Mouse (Mus musculus): ENCODE measurements around the gene Lmod3.

The Lmod3 gene

DNA sequence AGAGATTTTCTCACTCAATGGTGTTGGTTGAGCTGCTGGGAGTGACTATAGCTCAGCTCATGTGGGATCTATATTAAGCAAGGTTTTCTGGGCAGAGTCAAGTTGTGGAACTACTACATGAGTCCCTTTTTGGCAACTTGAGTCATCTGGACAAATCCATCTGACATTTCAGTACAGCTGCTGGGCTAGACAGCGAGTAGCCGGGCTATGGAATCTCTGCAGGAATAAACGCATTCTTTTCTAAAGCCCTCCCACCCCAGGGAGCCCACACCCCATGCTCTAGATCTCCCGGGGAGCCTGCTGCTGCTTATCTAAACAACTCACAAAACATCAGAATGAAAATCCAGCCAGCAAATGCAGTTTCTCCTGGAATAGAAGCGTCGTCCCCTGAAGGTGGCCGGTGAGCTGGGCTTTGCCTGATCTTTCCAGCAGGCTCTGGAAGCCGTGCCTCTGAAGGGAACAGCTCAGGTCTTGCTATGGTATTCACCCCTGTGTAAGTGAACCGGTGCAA is at the start of gene Lmod3:
Lmod3 (minus strand) TSS at position 49 of the 511 bp plus-strand sequence.
- no peak for DNase-seq (ENCODE audit: low spot score)

DNA sequence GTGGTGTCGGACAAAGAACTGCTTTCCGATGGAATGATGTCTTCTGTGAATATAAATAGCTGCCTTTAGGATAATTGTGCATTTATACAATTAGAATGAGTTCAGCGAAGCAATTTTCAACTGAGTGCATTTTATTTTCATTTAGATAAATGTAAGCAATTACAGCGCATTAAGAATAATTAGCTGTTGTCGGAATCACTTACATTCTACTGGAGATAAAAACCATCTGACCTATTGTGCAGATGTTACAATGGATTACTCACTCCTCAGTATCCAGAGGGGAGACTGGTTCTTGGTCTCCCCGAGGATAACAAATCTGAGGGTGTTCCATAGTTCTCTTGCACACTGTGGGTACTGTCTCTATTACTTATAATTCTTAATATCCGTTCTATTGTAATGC is 49.7 kb upstream of the Lmod3 start:
- DNase-seq (ENCODE audit: low spot score), result no peak

DNA sequence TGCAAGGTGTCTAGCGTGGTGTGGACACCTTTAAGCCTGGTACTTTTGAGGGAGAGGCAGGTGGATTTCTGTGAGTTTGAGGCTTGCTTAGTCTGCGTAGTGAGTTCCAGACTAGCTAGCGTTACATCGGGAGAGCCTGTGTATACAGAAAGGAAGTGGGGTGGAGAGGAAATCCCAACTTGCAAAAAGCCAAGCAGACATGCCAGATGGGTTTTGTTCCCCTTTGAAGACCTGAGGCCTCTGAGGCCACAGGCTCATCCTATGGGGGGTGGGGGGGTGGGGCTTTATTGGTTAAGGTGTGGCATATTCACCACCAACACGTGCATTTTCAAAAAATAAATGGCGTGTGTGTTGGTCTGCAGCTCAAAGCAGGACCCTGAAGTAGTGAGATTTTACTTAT is 48.1 kb upstream of the Lmod3 start:
- DNase-seq (ENCODE audit: low spot score), result no peak

DNA sequence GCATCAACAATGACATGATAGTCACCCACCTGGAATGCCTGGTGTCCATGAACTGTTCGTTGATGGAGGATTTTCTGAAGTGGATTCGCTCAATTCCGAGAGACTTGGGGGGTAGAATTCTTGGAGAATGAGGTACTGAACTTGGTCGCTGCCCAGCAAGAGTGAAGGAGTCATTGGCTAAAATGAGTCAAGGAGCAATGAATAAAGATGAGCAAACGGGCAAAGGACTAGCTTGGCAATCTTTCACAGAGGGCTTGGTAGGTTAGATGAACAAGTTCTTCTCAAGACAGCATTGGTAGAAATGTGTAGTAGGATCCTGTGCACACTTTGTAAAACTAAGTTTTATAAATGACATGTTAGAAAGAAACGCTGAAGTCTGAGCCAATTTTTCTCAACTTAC is 47.6 kb upstream of the Lmod3 start:
- DNase-seq (ENCODE audit: low spot score), result no peak

DNA sequence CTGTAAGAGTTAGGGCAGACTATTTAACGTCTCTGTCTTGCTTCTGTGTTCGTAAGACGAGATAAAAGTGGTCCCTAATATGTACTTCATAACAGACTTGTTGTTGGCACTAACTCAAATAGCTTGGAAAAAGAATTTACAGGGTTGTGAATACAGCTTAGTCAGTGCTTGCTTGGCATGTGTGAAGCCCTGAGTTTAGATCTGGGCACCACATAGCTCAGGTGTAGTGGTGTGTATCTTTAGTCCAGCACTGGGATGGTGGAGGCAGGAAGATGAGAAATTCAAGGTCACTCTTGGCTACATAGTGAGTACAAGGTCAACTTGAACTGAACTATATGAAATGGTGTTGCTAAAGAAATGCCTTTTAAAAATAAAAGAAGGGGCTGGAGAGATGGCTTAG is 44.6 kb upstream of the Lmod3 start:
- no peak for DNase-seq (ENCODE audit: low spot score)

DNA sequence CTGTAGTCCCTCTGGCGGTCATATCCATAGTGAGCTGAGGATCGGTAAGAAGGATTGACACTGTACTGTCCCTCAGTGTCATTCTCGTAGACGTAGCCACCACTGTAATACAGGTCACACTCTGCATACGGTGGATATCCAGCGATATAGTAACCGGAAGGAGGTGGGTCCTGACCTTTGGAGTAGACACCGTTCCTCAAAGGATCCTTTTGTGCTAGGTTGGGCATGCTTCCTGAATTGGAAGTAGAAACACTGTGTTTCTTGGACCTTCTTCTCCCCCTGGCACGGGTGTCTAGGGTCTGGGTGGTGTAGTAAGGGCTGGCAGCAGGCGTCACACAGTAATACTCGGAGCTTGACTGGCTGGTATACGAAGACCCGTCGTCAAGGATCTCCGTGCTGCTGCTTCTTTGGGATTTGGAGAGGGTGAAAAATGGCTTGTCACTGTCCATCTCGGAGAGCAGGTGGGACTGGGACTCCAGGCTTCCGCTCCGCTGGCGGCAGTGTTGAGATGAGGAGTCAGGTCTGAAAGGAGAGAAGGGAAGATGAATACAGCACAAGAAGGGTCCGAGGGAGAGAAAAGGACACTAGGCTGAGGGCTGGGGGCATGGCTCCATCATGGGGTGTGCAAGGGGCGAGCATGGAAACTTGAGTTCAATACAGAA is 43.4 kb upstream of the Lmod3 start:
- DNase-seq (ENCODE audit: low spot score), result no peak

DNA sequence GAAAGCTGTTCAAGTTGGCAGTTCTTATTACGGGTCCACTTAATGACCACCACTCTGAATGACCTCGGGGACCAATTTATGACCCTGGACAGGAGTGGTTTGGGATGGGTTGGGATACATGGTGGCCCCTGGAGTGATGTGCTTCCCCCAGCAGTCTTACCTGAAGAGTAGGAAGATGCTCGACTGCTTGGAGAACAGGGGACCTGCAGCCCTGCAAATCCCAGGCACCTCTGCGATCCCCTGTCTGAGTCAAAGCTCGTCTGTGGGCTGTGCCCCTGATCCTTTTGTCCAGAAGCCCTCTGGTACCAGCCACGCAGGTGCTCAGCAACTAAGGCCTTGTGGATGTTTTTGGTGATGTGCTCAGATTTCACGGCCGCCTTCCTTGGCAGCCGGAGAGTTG is 42.9 kb upstream of the Lmod3 start:
- no peak for DNase-seq (ENCODE audit: low spot score)

DNA sequence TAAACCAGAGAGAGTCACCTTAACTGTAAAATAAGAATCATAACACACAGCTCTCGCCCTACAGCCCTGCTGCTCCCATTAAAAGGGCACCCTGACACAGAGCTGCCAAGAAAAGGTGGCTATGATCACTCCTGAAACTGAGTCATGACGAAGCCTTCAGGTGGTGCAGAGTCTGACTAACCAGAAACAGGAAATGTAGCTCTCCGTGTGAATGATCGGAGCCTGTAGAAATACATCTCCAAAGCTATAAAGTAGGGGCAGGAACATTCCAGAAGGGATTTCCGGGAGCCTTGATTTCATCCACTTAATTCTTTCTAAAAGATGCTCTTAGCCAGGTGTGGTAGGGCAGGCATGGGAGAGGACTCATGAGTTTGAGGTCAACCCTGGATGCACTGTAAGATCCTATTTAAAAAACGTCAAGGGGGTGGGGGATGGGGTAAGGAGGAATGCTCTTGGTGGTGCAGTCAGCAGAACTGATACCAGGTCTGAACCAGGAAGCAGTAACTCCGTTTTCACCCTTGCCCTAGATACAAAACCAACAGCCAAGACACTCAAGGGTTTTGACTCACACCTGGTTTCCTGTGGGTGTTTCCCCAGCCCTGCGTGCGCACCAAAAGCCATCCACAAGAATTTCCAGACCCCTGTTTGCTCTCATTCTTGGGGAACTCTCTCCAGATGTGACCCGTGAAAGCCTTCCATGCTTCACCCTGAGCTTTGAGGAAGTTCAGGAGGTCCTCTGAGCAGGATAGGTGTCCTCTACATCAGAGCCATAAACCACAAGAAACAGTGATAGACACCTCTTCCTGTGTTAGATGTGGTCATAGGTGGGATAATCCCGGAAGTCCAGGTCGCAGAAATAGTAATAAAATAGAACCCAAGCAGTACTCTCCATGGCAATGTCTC is 41.4 kb upstream of the Lmod3 start:
- no peak for DNase-seq (ENCODE audit: low spot score)

DNA sequence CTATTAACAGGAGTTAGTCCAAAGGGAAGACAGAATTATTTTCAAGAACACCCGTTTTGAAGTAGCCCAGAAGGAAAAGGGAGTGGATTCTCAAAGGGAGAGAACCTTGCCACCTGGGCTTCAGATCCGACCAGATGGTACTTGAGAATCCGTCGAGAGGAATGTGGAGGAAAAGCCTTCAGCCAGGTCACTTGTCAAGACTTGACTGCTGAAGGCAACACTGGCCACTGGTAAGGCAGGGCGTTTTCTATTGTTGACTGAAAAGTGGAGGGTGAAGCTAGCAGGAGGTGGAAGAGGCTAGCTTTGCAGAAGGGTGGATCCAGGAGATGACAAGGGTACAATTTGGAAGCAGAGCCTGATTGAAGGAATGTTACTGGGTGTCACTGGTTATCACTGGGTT is 40.3 kb upstream of the Lmod3 start:
- no peak for DNase-seq (ENCODE audit: low spot score)

DNA sequence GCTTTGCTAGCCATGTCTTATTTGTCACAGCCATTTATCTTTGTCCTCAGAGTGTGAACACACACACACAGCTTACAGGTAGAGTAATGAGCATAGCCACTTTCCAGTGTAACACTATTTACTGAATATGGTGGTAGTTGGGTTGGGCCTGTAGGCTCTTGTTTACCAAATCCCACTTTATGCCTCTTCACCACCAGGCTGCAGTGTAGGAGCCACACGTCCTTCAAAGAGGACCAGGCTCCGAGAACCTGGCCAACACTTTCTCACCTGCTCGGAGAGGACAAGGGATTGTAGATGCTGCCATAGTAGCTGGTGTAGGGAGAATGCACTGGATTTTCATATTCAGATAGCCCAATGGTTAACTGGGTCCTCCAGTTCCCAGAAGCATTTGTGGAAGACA is 39.5 kb upstream of the Lmod3 start:
- no peak for DNase-seq (ENCODE audit: low spot score)

DNA sequence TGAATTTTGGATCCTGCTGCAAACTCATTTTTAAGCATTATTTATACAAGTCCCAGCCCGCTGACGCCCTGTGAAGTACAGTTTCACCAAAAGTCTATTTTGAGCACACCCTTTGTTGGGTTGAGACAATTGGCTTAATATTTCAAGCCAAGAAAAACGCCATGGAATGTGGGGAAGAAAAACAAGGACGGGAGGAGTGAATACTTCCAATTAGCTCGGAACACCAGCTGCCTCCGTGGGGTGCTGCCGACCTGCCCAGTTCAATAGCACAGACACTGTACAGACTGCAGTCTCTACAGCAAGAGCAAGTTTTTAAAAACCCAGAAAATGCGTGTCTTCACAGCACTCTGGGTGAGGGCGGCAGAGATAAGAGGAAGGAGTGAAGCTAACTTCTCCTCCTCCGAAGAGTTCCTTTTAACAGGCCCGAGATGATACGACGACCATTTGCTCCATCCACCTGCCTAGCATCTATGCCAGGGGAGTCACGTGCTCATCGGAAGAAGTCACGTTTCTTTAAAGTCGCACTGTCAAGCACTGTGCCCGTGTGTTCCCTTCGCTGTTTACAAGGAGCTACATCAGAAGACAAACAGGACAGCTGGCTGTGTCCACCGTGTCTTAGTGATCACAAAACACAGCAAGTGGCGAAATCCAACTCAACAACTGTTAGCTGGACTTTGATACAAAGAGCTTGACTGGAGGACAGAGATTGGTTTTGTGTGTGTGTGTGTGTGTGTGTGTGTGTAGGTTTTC is 38.8 kb upstream of the Lmod3 start:
- DNase-seq (ENCODE audit: low spot score), result no peak

DNA sequence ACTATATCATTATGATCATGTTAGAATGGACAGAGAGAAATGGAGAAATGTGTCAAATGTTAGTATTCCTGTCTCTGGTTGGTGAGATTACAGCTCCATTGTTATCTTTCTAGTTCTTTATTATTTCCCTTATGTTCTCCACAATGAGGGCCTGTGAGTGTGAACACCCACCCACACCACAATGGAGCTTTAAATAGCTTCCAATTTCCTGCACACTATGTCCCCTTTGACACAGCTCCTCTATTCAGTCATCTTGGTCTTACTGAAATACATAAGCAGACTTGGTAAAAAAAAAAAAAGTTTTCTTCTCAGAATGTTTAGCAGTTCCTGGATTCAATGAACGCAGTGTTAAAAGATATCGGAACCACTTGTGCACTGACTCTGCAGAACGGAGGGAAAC is 38.1 kb upstream of the Lmod3 start:
- DNase-seq (ENCODE audit: low spot score), result no peak

DNA sequence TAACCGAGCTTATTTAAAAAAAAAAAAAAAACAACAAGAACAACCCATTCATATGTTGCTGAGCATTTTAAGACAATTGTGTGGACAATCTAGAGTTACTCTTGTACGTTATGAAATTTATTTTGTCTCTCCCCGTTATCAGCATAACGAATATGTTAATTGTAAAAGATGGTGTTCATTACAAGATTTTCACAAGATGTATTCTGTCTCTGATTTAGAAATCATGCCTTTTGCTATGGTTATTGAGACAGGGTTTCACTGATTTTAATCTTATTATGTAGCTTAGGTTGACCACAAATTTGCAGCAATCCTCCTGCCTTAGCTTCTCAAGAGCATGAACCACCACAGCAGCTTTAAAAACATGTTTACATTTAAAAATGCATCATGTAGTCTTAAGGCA is 37.3 kb upstream of the Lmod3 start:
- DNase-seq (ENCODE audit: low spot score), result no peak

DNA sequence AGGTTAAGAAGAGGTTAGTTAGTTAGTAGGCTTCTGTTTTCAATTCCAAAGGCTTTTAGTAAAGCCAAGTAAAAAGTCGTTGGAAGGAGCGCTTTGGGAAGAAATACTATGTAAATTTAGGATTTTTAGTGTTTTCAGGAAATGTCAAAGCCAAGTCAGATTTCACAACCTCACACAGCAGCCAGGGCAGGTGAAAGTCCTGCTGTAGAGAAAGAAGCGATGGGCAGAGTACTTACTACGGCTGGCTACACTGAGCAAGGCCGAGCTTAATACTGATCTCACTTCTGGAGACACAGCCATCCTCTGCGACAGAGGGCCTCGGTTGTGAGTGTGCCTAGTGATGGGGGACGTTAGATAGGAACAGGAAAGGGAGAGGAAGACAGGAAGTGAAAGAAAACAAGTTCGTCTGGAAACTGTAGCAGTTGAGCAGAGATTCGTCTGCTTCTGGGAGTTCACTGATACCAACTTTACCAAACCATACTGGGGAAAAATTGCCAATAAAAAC is 36.8 kb upstream of the Lmod3 start:
- DNase-seq (ENCODE audit: low spot score), result no peak

DNA sequence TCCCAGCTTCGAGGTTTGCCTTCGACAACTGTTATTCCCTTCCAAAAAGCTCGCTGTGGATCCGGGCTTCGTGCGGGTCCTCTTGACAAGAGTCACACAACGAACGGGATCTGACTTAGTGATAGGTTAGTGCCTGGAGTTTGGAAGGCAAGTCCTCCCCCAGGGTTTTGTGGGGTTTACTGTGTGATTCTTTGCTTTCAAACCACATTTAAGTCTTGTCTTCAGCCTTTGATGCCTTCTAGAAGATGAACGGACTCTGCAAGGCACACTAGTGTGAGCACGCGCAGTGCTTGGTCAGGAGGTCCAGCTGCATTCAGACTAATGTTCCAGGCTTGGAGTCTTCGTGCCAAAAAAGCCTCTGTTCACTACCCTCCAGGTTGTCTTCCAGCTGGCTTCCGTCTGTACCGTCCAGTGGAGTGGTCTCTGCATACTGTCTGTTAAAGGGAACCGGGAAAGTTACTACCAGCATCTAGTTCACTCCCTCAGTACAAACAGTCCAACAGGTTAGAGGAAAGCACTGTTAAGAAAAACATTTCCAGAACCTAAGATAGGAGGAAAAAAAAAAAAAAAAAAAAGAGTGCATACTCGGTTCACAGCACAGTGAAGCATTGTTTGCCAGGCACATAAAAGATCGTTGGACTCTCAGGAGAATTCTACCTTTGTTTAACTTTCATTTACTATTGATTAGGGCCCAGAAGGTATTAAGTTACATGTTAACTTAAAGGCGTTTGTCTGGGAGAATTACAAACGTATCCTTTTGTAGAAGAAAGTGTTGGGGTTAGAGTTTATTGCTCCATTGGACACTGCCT is 35.7 kb upstream of the Lmod3 start:
- DNase-seq (ENCODE audit: low spot score), result no peak

DNA sequence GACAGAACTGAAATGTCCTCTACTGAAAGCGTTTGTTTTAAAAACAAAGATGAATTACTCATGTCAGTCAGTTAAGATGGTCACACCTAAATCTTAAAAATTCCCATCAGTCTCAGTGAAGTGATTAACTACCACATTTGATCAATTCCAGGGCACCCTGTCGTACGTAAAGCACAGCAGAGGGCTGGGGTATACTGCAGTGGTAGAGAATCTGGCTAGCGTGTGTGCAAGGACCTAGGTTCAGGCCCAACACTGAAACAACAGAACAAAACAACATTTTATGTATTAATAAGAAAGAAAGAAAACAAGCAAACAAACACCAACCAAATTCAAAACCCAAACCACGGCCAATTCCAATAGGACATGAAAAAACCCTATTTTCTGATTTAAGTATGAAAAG is 33.8 kb upstream of the Lmod3 start:
- DNase-seq (ENCODE audit: low spot score), result no peak

DNA sequence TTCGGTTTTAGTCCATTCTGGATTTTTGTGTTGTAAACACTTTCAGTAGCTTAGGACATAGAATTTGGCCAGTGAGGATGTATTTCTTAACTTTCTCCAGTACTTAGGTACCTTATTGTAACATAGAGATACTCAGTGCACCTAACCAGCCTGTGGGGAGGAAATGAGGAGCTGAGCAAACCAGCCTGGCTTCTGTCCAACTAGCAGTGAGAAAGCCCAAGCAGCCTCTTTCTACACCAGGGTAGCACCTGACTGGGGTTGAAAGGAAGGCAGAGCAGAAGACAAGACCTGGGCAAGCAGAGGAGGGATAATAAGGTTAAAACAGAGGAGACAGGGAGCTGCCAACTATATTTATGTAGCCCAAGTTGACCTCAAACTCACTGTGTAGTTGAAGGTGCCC is 31.1 kb upstream of the Lmod3 start:
- no peak for DNase-seq (ENCODE audit: low spot score)

DNA sequence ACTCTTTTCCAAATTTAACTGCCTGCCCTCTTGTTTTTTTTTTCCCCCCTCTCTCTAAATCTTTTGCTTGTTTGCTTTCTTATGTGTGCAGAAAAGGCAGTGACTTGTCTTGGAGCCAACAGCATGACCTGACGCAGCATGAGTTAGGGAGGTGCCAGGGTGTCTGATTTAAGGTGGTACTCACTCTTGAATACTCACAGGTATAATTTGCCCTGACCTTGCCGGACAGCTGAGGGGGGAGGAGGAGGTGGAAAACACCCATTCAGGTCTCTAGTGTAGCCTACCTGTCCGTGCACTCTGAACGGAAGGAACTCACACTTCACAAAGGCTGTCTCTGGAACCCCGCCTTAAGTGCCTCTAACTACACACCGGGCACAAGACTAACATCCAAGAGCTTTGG is 26.3 kb upstream of the Lmod3 start:
- peak; percentile 13 for DNase-seq (ENCODE audit: low spot score)

DNA sequence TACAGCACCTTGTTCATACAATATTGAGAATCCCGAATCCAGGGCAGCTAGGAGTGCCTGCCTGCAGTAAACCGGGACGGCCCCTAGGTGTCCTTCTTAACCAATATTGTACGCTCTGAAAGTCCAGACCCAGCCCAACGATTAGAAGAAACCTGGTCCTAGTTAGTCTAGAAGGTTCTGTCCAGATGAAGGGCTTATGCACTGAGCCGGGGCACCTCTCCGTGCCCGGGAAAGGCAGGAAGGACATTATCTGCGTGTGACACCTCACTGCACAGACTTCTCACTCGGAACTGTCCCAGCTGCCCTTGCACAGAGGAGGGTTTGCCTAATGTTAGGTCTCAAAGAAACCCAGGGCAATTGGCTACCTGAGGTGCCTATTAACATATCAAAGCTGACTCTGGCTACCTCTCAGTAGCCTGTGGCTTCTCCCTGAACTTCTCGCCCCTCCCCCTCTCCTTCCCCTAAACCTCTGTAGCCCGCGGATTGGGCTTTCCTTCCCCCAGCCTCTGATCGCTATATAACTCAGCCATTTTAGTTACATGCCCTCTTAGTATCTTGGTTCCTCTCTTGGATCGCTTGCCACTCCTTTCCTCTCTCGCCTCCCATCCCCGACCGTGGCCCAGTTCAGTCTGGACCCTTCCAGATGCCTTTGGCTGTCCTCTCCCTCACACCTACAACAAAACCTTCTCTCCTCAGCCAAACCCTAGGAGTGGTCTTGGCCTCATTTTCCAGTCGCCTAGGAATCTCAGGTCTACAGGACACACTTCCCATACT is 25.6 kb upstream of the Lmod3 start:
- DNase-seq (ENCODE audit: low spot score), result peak; percentile 50

DNA sequence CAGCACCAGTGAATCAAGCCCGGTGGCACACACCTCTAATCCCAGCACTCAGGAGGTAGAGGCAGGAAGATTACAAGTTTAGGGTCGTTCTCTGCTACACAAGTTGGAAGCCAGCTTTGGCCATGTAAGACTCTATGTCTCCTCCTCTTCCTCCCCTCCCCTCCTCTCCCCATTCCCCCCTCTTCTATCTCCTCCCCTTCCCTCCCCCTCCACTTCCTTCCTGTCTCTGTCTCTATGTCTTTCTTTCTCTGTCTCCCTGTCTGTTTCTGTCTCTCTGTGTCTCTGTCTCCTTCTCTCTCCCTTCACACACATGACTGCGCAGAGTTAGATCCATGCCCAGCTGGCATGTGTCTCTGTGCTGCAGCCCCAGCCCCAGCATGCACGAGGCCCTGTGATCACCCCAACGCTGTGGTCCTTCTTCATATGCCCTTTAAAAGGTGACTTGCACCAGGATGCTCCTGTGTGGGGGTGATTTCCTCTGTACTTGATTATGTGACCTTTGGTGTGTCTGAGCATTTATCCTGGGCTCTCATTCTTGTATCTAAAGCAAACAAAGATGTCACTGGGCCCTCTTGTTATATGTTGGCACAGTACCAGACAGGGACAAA is 24.4 kb upstream of the Lmod3 start:
- no peak for DNase-seq (ENCODE audit: low spot score)
